Mouse (Mus musculus) hindbrain, embryonic 11.5 days (tissue): ENCODE measurements at regions not wholly inside any gene's neighbourhood (a gene's known extent, or its start where the extent isn't known, plus 50 kb on each side); places are given as distances from the start of the nearest gene placed in this dataset.
"Not testable (repeated sequence)": the region's sequence is repeated elsewhere in the genome, so short reads cannot be mapped to it uniquely, and the experiment has no call there.

ENCODE experiments used
- ATAC-seq: fragments of 200-750 bp; cut with Nextera tagmentation; 2 replicates; pipeline ENCODE4 v1.8.0; 2017; ENCODE audit warnings: mild to moderate bottlenecking, moderate TSS enrichment, moderate library complexity; ENCODE audit not compliant: low FRiP score
- DNase-seq: peaks from one replicate; pipeline ENCODE4 v3.0.0-alpha.2; 2015; ENCODE audit warnings: low spot score
- H3K27ac ChIP-seq: fragments of 300-500 bp; sonication (generic); 2 replicates; pipeline ENCODE4 v1.5.1; 2014; ENCODE audit warnings: mild to moderate bottlenecking, low read depth, low read length
- H3K27me3 ChIP-seq: fragments of 300-500 bp; sonication (generic); 2 replicates; pipeline ENCODE4 v1.6.1; 2014; ENCODE audit warnings: mild to moderate bottlenecking, low read length, moderate library complexity, mixed read lengths; ENCODE audit not compliant: control insufficient read depth, insufficient read depth
- H3K36me3 ChIP-seq: fragments of 300-500 bp; sonication (generic); 2 replicates; pipeline ENCODE4 v1.6.1; 2014; ENCODE audit warnings: mild to moderate bottlenecking, low read length, moderate library complexity, mixed read lengths; ENCODE audit not compliant: control insufficient read depth, insufficient read depth
- H3K4me1 ChIP-seq: fragments of 300-500 bp; sonication (generic); replicated peaks from 2 replicates; pipeline ENCODE4 v1.6.1; 2014; ENCODE audit warnings: low read length, mixed read lengths; ENCODE audit not compliant: control insufficient read depth, insufficient read depth
- H3K4me2 ChIP-seq: fragments of 300-500 bp; sonication (generic); replicated peaks from 2 replicates; pipeline ENCODE4 v1.6.1; 2014; ENCODE audit warnings: mild to moderate bottlenecking, low read depth, low read length
- H3K4me3 ChIP-seq: fragments of 300-500 bp; sonication (generic); 2 replicates; pipeline ENCODE4 v1.5.1; 2014; ENCODE audit warnings: low read depth, low read length
- H3K9ac ChIP-seq: fragments of 300-500 bp; sonication (generic); 2 replicates; pipeline ENCODE4 v1.6.1; 2014; ENCODE audit warnings: low read depth, low read length
- H3K9me3 ChIP-seq: fragments of 300-500 bp; sonication (generic); 2 replicates; pipeline ENCODE4 v1.6.1; 2016; ENCODE audit warnings: low read length; ENCODE audit not compliant: control insufficient read depth
- WGBS: fragments of 180-500 bp; shearing (Covaris S2); extraction: QIAGEN DNeasy Blood & Tissue Kit; methylation state at CpG from one replicate; pipeline ENCODE4 v1.1.7; 2014; 5-methylcytosine and 5-hydroxymethylcytosine counted together

DNA sequence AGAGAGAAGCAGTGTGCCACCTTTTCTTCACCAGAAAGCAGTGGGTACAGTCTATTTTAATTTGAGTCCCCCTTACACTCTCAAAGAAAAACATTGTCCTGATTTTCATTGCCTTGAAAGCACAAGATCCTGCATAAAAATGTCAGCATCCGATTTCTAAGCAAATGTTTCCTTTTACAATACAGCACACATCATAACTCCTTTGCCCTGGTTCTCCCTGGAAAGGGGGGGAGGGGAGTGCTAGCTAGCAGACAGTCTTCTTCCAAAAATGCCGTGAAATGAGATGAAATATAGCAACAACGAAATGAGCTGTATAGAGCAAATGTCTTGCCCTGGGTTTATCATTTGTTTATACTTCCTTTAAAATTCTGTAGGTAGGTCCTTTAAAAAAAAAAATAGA is 350.5 kb upstream of the Hand2 start:
- Histone ChIP-seq H3K4me2 (no peak overlapping the region), H3K36me3 (no peaks in the 10 kb centered on the region), H3K27ac (no peak overlapping the region), H3K4me1 (no peaks in the 10 kb centered on the region), H3K9ac (no peak overlapping the region), H3K27me3 (no peaks in the 10 kb centered on the region), H3K9me3 (no peaks in the 10 kb centered on the region), H3K4me3 (no peak overlapping the region)
- DNase-seq (no peak), ATAC-seq (no peak)
- WGBS = 75% methylated on average over 3 of the region's 3 CpGs

GRCm38 (mm10) chr8:56978994-56979393 is 341.8 kb upstream of the Hand2 start:
- no peak overlapping the region for H3K9ac ChIP-seq
- DNase-seq = no peak
- 81% methylated on average over 2 of the region's 2 CpGs for WGBS
- no peaks in the 10 kb centered on the region for H3K9me3 ChIP-seq
- H3K27ac ChIP-seq = no peak overlapping the region
- H3K27me3 ChIP-seq = no peaks in the 10 kb centered on the region
- no peaks in the 10 kb centered on the region for H3K4me1 ChIP-seq
- no peak for ATAC-seq
- no peak overlapping the region for H3K4me2 ChIP-seq
- H3K36me3 ChIP-seq = no peaks in the 10 kb centered on the region
- H3K4me3 ChIP-seq = no peak overlapping the region

- Histone ChIP-seq H3K27me3 (no peaks in the 10 kb centered on the region), H3K9me3 (no peaks in the 10 kb centered on the region), H3K36me3 (no peaks in the 10 kb centered on the region), H3K27ac (no peak overlapping the region), H3K4me1 (no peaks in the 10 kb centered on the region), H3K4me2 (no peak overlapping the region), H3K4me3 (no peak overlapping the region), H3K9ac (no peak overlapping the region)
- WGBS = 92% methylated on average over 13 of the region's 13 CpGs
- ATAC-seq = no peak
- no peak for DNase-seq
Measured at GRCm38 (mm10) chr8:56979416-56979815, 341.4 kb upstream of the Hand2 start.

- no peaks in the 10 kb centered on the region for H3K4me1 ChIP-seq
- WGBS = 75% methylated on average over 6 of the region's 6 CpGs
- no peak for DNase-seq
- no peak overlapping the region for H3K27ac ChIP-seq
- no peak overlapping the region for H3K4me3 ChIP-seq
- H3K36me3 ChIP-seq = no peaks in the 10 kb centered on the region
- no peak overlapping the region for H3K4me2 ChIP-seq
- no peaks in the 10 kb centered on the region for H3K27me3 ChIP-seq
- no peak for ATAC-seq
- H3K9ac ChIP-seq = no peak overlapping the region
- no peaks in the 10 kb centered on the region for H3K9me3 ChIP-seq
Measured at GRCm38 (mm10) chr8:57010318-57011024, 310.3 kb upstream of the Hand2 start.

GRCm38 (mm10) chr8:57013813-57014320 is 306.9 kb upstream of the Hand2 start:
- Histone ChIP-seq H3K4me2 (no peak overlapping the region), H3K9me3 (no peaks in the 10 kb centered on the region), H3K4me3 (no peak overlapping the region), H3K4me1 (no peaks in the 10 kb centered on the region), H3K27me3 (no peaks in the 10 kb centered on the region), H3K9ac (no peak overlapping the region), H3K27ac (no peak overlapping the region), H3K36me3 (no peaks in the 10 kb centered on the region)
- DNase-seq (no peak), ATAC-seq (no peak)
- 71% methylated on average over 3 of the region's 3 CpGs for WGBS

- 90% methylated on average over 3 of the region's 3 CpGs for WGBS
- no peaks in the 10 kb centered on the region for H3K36me3 ChIP-seq
- no peaks in the 10 kb centered on the region for H3K27me3 ChIP-seq
- H3K27ac ChIP-seq = no peak overlapping the region
- H3K4me1 ChIP-seq = no peaks in the 10 kb centered on the region
- H3K4me2 ChIP-seq = no peak overlapping the region
- DNase-seq (no peak), ATAC-seq (no peak)
- H3K9me3 ChIP-seq = no peaks in the 10 kb centered on the region
- no peak overlapping the region for H3K4me3 ChIP-seq
- no peak overlapping the region for H3K9ac ChIP-seq
Measured at GRCm38 (mm10) chr8:57016329-57016728, 304.5 kb upstream of the Hand2 start.

GRCm38 (mm10) chr8:57028096-57028495 is 292.7 kb upstream of the Hand2 start:
- not testable (repeated sequence) for H3K9me3 ChIP-seq, H3K4me1 ChIP-seq, ATAC-seq, H3K27me3 ChIP-seq, H3K4me3 ChIP-seq, H3K4me2 ChIP-seq, H3K36me3 ChIP-seq, DNase-seq, H3K27ac ChIP-seq, H3K9ac ChIP-seq
- WGBS = 93% methylated on average over 1 of the region's 1 CpGs

GRCm38 (mm10) chr8:57048490-57048889 is 272.3 kb upstream of the Hand2 start:
- no peak overlapping the region for H3K27ac ChIP-seq
- DNase-seq = no peak
- ATAC-seq = no peak
- no peaks in the 10 kb centered on the region for H3K27me3 ChIP-seq
- no peaks in the 10 kb centered on the region for H3K36me3 ChIP-seq
- H3K9me3 ChIP-seq = no peaks in the 10 kb centered on the region
- 92% methylated on average over 6 of the region's 6 CpGs for WGBS
- no peak overlapping the region for H3K4me2 ChIP-seq
- H3K4me3 ChIP-seq = no peak overlapping the region
- no peaks in the 10 kb centered on the region for H3K4me1 ChIP-seq
- H3K9ac ChIP-seq = no peak overlapping the region

DNA sequence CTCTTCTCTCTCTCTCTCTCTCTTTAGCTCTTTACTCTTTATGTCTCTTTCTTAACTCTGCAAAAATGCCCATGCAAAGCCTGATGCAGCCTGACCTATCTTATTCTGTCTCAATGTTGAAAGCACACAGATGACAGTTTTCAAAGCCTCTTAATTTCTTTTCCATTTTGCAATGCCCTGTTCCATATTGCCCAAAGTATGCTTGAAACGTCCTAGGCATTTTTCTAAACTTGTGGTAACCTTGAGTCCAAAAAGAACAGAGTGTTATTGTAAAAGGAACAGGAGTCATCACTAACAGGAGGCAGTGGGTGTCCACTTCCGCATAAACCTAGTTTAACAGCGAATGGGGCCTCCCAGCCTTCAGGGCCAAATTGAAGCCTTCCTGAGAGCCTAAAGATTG is 271.9 kb upstream of the Hand2 start:
- no peaks in the 10 kb centered on the region for H3K27me3 ChIP-seq
- no peaks in the 10 kb centered on the region for H3K36me3 ChIP-seq
- no peak overlapping the region for H3K4me2 ChIP-seq
- H3K27ac ChIP-seq = no peak overlapping the region
- ATAC-seq (no peak), DNase-seq (no peak)
- H3K9me3 ChIP-seq = no peaks in the 10 kb centered on the region
- no peaks in the 10 kb centered on the region for H3K4me1 ChIP-seq
- 73% methylated on average over 3 of the region's 3 CpGs for WGBS
- H3K9ac ChIP-seq = no peak overlapping the region
- no peak overlapping the region for H3K4me3 ChIP-seq
